Mouse (Mus musculus): Measurements from ENCODE around the gene Gm20388. TPM values are rescaled to one million over a fixed set of nuclear protein-coding genes. Genes with fewer than 3 reads are reported as not detected.

The Gm20388 gene
- total RNA-seq, 2 experiments from 2014 or later = 4.0 TPM; not detected in 1

GRCm38 (mm10) chr8:120012927-120013326, 102.3 kb downstream of the Gm20388 start:
- no peak for DNase-seq

- no peak for DNase-seq
Measured at GRCm38 (mm10) chr8:120014267-120015023, 103.8 kb downstream of the Gm20388 start.

- no peak for DNase-seq
Measured at GRCm38 (mm10) chr8:120015916-120016315, 105.3 kb downstream of the Gm20388 start.

- no peak for DNase-seq
Measured at GRCm38 (mm10) chr8:120016424-120016823, 105.8 kb downstream of the Gm20388 start.

GRCm38 (mm10) chr8:120017349-120017748, 106.7 kb downstream of the Gm20388 start:
- DNase-seq = no peak

- DNase-seq = no peak
Measured at GRCm38 (mm10) chr8:120017786-120018185, 107.1 kb downstream of the Gm20388 start.

GRCm38 (mm10) chr8:120018379-120018778, 107.7 kb downstream of the Gm20388 start:
- no peak for DNase-seq

- DNase-seq = no peak
Measured at GRCm38 (mm10) chr8:120019297-120019696, 108.7 kb downstream of the Gm20388 start.

- DNase-seq = no peak
Measured at GRCm38 (mm10) chr8:120020298-120020697, 109.7 kb downstream of the Gm20388 start.

- no peak for DNase-seq
Measured at GRCm38 (mm10) chr8:120026199-120026598, 115.6 kb downstream of the Gm20388 start.

GRCm38 (mm10) chr8:120026991-120027390, 116.3 kb downstream of the Gm20388 start:
- no peak for DNase-seq

- no peak for DNase-seq
Measured at GRCm38 (mm10) chr8:120030447-120030846, 119.8 kb downstream of the Gm20388 start.

- no peak for DNase-seq
Measured at GRCm38 (mm10) chr8:120032549-120033208, 122.0 kb downstream of the Gm20388 start.

- peak in 1 of 2 experiments; percentile 49 for DNase-seq
Measured at GRCm38 (mm10) chr8:120034471-120034870, 123.8 kb downstream of the Gm20388 start.

GRCm38 (mm10) chr8:120036111-120036510, 125.5 kb downstream of the Gm20388 start:
- DNase-seq = peak; percentile 62 to 68

GRCm38 (mm10) chr8:120036578-120036977, 125.9 kb downstream of the Gm20388 start:
- no peak for DNase-seq

GRCm38 (mm10) chr8:120037199-120037598, 126.6 kb downstream of the Gm20388 start:
- DNase-seq = peak; percentile 42 to 60

GRCm38 (mm10) chr8:120037611-120038010, 127.0 kb downstream of the Gm20388 start:
- no peak for DNase-seq

GRCm38 (mm10) chr8:120038741-120039140, 128.1 kb downstream of the Gm20388 start:
- DNase-seq = no peak

GRCm38 (mm10) chr8:120039313-120039919, 128.8 kb downstream of the Gm20388 start:
- no peak for DNase-seq

GRCm38 (mm10) chr8:120040861-120041260, 130.2 kb downstream of the Gm20388 start:
- DNase-seq = peak; percentile 79 to 90

- no peak for DNase-seq
Measured at GRCm38 (mm10) chr8:120042542-120043312, 132.1 kb downstream of the Gm20388 start.
